Mouse (Mus musculus) kidney, embryonic 16.5 days (tissue): ENCODE data around the gene Rad23a. TPM values are rescaled to one million over a fixed set of nuclear protein-coding genes. Genes with fewer than 3 reads are reported as not detected.
A peak's percentile ranks its signal among the peaks of the same experiment; 100 is the strongest.

ENCODE experiments used
- ATAC-seq: fragments of 200-750 bp; cut with Nextera tagmentation; 2 replicates; pipeline ENCODE4 v1.8.0; 2017; ENCODE audit warnings: moderate TSS enrichment; ENCODE audit not compliant: low FRiP score, low TSS enrichment
- H3K27ac ChIP-seq: fragments of 300-500 bp; sonication (generic); 2 replicates; pipeline ENCODE4 v1.5.1; 2014; ENCODE audit warnings: low read length
- H3K27me3 ChIP-seq: fragments of 300-500 bp; sonication (generic); 2 replicates; pipeline ENCODE4 v1.6.1; 2014; ENCODE audit warnings: low read length, control low read depth, mixed read lengths; ENCODE audit not compliant: insufficient read depth
- H3K36me3 ChIP-seq: fragments of 300-500 bp; sonication (generic); 2 replicates; pipeline ENCODE4 v1.6.1; 2014; ENCODE audit warnings: low read length, control low read depth, mixed read lengths; ENCODE audit not compliant: insufficient read depth
- H3K4me1 ChIP-seq: fragments of 300-500 bp; sonication (generic); 2 replicates; pipeline ENCODE4 v1.6.1; 2014; ENCODE audit warnings: low read length, control low read depth, mixed read lengths; ENCODE audit not compliant: insufficient read depth
- H3K4me2 ChIP-seq: fragments of 300-500 bp; sonication (generic); replicated peaks from 2 replicates; pipeline ENCODE4 v1.6.1; 2014; ENCODE audit warnings: low read depth, low read length
- H3K4me3 ChIP-seq: fragments of 300-500 bp; sonication (generic); 2 replicates; pipeline ENCODE4 v1.5.1; 2014; ENCODE audit warnings: mild to moderate bottlenecking, low read length
- H3K9ac ChIP-seq: fragments of 300-500 bp; sonication (generic); replicated peaks from 2 replicates; pipeline ENCODE4 v1.6.1; 2014; ENCODE audit warnings: low read length
- H3K9me3 ChIP-seq: fragments of 300-500 bp; sonication (generic); 2 replicates; pipeline ENCODE4 v1.6.1; 2016; ENCODE audit warnings: low read length, control low read depth
- WGBS: fragments of 180-500 bp; shearing (Covaris S2); extraction: QIAGEN DNeasy Blood & Tissue Kit; methylation state at CpG from one replicate; pipeline ENCODE4 v1.1.7; 2014; 5-methylcytosine and 5-hydroxymethylcytosine counted together
- polyA plus RNA-seq: library from polyadenylated mRNA; unstranded; fragments of >200 nt; fragmentation: Nextera tagmentation; extraction: Ambion mirVana; gene quantifications from 2 replicates; pipeline ENCODE4 v1.2.1, GENCODE M21; 2015

Rad23a gene
- polyA plus RNA-seq, 1 experiment from 2014 or later: 109 TPM

DNA sequence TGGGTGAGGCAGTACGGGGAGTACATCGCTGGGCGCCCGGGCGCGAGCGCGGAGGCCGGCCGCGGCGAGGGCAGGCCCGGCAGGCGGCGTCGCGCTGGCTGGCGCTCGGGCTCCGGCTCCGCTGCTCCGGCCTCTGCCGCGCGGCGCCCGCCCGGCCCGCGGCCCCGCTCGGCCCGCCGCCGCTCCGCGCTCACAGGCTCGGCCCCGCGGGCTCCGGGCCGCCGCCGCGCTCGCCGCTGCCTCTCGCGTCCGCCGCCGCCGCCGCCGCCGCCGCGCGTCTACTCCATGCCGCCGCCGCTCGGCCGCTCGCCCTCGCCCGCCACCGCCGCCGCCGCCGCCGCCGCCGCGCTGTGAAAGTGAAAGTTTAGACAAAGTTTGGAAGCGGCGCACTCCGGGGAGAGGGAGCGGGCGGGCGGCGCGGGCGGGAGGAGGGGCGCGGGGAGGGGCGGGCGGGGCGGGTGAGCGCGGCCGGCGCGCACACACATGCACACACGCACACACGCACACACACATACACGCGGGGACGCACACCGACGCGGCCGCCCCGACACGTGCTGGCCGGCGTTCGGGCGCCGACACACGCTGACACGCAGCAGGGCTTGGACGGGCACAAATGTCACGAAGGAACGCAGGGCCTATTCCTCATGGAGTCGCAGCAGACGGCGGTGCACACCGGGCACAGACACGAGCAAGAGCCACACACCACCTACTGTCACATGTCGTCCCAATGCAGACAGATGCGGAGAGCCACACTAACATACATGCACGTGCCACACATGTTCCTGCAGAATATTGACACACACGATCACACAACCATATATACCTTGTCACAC lies 40.2 kb downstream of the Rad23a start, which contains the start of gene Nfix:
Gene Nfix (minus strand): TSS at position 346 of the 833 bp plus-strand sequence.
- Histone ChIP-seq H3K9ac (peak within 1 kb of the TSS; percentile 87), H3K4me2 (peak within 1 kb of the TSS; percentile 96), H3K4me1 (no peaks in the 10 kb centered on the region), H3K9me3 (no peaks in the 10 kb centered on the region), H3K27me3 (peaks cover 84% of the 10 kb centered on the region), H3K4me3 (peak within 1 kb of the TSS; percentile 73), H3K27ac (peak within 1 kb of the TSS; percentile 47), H3K36me3 (no peaks in the 10 kb centered on the region)
- ATAC-seq: peak; percentile 52; the same call in 1 of the 2 replicates
- 2% methylated on average over 42 of the region's 125 CpGs for WGBS

DNA sequence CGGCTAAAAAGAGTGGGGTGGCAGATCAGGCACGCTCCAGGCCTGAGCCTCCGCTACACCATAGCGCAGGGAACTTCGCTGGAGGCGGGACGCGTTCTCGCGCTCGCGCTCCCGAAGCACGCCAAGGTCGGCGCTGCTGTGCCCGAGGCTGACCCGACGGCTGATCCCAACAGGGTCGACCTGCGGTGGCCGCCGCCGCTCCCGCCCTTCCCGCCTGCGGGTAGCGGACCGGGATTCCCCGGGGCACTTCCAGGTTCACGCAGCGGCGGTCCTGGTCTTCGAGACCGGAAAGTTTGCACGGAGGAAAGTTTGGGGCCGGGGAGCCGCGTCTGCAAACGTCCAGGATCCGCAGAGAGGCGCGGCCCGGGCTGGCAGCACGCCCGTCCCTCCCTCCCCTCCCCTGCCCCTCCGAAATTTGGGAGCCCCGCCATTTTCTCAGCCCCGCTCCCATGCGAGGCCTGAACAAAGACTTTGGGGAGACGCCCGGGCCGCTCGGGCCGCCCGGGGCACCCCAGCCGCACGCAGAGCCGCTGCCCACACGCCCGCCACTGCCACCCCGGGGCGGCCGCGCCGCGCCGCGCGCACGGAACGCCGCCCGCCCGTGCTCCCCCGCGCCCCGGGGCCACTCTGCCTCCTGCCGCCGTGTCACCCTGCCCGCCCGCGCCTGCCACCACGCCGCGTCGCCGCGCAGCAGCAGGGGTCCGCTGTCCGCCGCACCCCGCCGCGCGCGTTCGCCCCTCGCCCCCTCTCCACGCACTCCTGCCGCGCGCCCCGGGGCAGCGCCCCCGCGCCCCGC lies 41.1 kb downstream of the Rad23a start:
- WGBS: under 1% methylated on average over 92 of the region's 108 CpGs
- Histone ChIP-seq H3K4me2 (peak overlapping the region; percentile 96), H3K9me3 (no peaks in the 10 kb centered on the region), H3K27me3 (peaks cover 80% of the 10 kb centered on the region), H3K27ac (peak overlapping the region; percentile 47), H3K9ac (peak overlapping the region; percentile 87), H3K36me3 (no peaks in the 10 kb centered on the region), H3K4me1 (0 out of 2 replicates have a peak, but pooled peaks cover 3% of the 10 kb centered on the region), H3K4me3 (peak overlapping the region; percentile 73)
- ATAC-seq: peak; percentile 14; the same call in 1 of the 2 replicates

DNA sequence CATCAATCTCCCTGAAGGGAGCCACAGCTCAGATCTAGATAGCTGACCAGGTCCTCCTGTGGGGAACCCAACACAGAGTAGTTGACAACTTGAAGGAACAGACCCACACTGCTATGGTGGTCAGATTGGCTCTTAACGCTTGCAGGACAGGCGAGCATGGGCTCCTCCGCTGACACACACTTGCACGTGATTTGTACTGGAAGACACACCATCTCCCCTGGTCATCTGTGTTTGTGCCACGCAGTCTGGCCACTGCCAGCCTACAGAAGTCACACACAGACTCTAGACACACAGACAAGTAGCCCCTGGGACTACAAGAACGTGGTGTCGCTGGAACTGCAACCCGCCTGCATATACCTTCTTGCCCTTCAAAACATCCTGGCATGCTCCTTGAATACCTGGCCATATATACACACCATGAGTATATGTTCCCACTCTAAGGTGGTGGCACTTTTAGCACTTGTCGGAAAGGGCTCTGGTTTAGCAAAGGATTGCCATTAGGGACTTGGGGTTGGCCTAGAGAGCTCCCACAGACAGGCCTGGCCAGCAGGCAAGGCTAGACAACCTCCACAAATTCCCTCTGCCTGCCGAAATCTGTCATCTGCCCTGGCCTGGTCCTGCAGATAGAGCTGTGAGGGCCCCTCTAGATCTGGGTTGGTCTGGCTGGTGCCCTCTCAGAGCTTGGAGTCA lies 41.9 kb downstream of the Rad23a start:
- WGBS: 51% methylated on average over 10 of the region's 10 CpGs
- Histone ChIP-seq H3K9me3 (no peaks in the 10 kb centered on the region), H3K27ac (no peak overlapping the region), H3K9ac (peak overlapping the region; percentile 87), H3K4me1 (peaks cover 9% of the 10 kb centered on the region; the same call in 1 of the 2 replicates), H3K4me2 (peak overlapping the region; percentile 96), H3K4me3 (peak overlapping the region; percentile 73), H3K36me3 (no peaks in the 10 kb centered on the region), H3K27me3 (peaks cover 81% of the 10 kb centered on the region)
- no peak for ATAC-seq

DNA sequence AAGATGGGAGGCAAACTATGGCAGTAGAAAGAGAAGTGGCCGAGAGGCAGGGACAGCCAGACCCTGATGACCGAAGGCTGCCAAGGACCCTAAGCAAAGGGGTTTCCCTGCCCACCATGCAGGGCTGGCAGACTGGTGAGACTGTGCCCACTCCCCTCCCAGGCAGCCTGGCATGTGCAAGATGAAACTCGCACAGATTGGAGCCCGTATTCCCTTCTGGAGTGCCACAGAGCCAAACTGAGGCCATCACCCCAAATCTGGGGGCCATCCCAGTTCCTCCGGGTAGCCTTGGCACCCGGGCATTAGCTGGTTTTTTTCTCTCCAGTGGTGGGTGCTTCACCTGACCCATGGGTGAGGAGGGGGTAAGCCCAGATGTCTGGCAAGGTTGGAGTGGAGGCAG lies 42.5 kb downstream of the Rad23a start:
- Histone ChIP-seq H3K4me3 (no peak overlapping the region), H3K4me2 (no peak overlapping the region), H3K27me3 (peaks cover 81% of the 10 kb centered on the region), H3K9me3 (no peaks in the 10 kb centered on the region), H3K36me3 (no peaks in the 10 kb centered on the region), H3K4me1 (peaks cover 9% of the 10 kb centered on the region; the same call in 1 of the 2 replicates), H3K27ac (no peak overlapping the region), H3K9ac (no peak overlapping the region)
- no peak for ATAC-seq
- 78% methylated on average over 6 of the region's 6 CpGs for WGBS

DNA sequence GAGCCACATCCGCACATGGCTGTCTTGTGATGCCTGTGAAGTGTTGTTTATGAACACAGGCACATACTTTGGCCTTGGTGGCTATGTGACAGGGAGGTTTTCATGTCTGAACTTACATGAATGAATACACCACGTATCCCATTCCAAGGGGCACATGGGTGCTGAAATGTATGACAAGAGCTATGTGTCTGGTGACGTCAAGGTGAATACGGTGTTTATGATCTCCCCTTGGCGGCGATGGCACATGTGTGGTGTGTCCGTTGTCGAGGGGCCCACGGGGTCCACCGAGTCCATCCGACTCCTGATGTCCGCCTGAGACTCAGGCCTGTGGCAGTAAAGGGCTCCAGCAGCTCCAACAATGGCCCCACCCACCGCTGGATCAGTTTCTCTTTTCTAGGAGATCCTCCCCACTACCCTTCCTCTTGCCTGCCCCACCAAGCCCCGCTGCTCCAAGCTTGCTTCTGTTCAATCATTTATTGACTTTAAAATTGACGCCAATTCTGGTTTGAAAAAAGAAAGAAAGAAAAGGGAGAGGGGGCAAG lies 43.1 kb downstream of the Rad23a start:
- no peak overlapping the region for H3K27ac ChIP-seq
- H3K4me3 ChIP-seq: no peak overlapping the region
- WGBS: 75% methylated on average over 15 of the region's 15 CpGs
- H3K36me3 ChIP-seq: no peaks in the 10 kb centered on the region
- no peak overlapping the region for H3K4me2 ChIP-seq
- no peaks in the 10 kb centered on the region for H3K9me3 ChIP-seq
- H3K9ac ChIP-seq: no peak overlapping the region
- H3K27me3 ChIP-seq: peaks cover 82% of the 10 kb centered on the region
- no peak for ATAC-seq
- peaks cover 9% of the 10 kb centered on the region; the same call in 1 of the 2 replicates for H3K4me1 ChIP-seq

DNA sequence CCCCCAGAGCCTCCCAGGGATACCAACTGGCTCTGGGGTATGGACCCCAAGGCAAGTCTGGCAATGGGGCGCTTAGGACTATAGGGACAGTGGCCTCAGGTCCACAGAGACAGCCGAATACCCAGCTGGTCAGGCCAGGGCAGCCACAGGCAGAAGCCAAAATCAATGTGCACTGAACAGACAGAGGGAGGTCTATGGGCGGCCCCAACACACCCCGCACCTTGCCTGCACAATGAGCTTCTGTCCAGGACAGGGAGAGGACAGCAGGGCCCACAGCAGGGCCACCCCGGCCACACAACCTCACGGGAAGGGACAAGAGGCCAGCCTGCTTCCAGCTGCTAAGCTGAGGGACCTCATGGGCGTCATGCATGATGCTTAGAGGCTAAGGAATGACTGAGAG lies 46.0 kb downstream of the Rad23a start:
- WGBS: 52% methylated on average over 7 of the region's 7 CpGs
- Histone ChIP-seq H3K4me1 (peaks cover 9% of the 10 kb centered on the region; the same call in 1 of the 2 replicates), H3K36me3 (no peaks in the 10 kb centered on the region), H3K4me3 (no peak overlapping the region), H3K4me2 (no peak overlapping the region), H3K9ac (no peak overlapping the region), H3K27me3 (peaks cover 88% of the 10 kb centered on the region), H3K27ac (no peak overlapping the region; the same call in 1 of the 2 replicates), H3K9me3 (no peaks in the 10 kb centered on the region)
- ATAC-seq: no peak

DNA sequence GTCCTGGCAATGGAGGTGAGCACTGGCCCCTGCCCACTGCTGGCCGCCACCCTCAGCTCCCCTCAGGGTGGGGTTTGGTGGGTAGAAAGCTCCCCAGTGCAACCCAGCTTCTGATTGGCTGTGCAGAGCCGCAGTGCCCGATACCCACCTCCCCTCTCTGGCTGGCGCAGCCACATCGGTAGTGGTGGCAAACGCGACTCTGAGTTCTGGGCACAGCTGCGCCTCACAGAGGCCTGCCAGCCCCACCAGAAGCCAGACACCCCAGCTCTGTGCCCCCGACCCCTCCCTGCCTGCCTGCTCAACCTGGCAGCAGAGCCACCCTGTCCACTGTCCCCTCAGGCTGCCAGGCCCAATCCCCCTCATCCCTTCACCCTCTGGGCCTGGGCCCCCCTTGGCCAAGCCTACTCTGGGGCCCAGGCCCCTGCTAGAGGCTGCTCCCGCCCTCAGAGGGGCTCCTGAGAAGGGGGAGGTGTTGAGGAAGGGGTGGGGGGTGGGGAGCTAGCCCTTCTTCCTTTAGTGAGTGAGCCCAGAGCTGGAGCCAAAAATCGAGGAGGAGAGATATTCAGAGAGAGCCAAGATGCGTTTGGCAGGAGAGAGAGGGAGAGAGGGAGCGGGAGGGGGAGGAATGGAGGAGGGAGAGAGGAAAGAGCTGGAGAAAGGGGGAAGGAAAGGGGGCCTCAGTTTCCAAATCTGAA lies 46.5 kb downstream of the Rad23a start:
- 51% methylated on average over 13 of the region's 13 CpGs for WGBS
- Histone ChIP-seq H3K9me3 (no peaks in the 10 kb centered on the region), H3K27me3 (peaks cover 89% of the 10 kb centered on the region), H3K9ac (no peak overlapping the region; the same call in 1 of the 2 replicates), H3K36me3 (no peaks in the 10 kb centered on the region), H3K4me3 (no peak overlapping the region), H3K4me2 (no peak overlapping the region; the same call in 1 of the 2 replicates), H3K4me1 (peaks cover 13% of the 10 kb centered on the region; the same call in 1 of the 2 replicates), H3K27ac (no peak overlapping the region; the same call in 1 of the 2 replicates)
- ATAC-seq: no peak

DNA sequence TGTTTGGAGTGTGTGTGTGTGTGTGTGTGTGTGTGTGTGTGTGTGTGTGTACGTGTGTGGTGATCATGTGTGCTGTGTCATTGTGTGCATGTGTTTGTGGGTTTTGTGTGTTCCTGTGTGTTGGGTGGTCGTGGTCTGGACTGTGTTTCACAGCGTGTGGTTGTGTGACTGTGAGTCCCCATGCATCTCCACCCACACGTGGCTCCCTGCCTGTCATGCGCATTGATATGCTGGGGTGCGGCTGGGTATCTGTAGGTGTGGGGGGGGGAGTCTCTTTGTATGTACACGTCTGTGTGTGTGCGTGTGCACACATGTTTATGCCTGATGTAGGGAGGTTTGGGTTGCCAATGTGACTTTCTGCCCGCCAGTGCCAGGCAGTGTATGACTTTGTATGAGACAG lies 47.3 kb downstream of the Rad23a start:
- H3K27ac ChIP-seq: no peak overlapping the region
- no peaks in the 10 kb centered on the region for H3K9me3 ChIP-seq
- H3K9ac ChIP-seq: no peak overlapping the region
- H3K4me1 ChIP-seq: peaks cover 14% of the 10 kb centered on the region; the same call in 1 of the 2 replicates
- no peak overlapping the region for H3K4me2 ChIP-seq
- ATAC-seq: no peak
- H3K36me3 ChIP-seq: no peaks in the 10 kb centered on the region
- no peak overlapping the region for H3K4me3 ChIP-seq
- WGBS: 86% methylated on average over 9 of the region's 9 CpGs
- H3K27me3 ChIP-seq: peaks cover 89% of the 10 kb centered on the region
